Mouse (Mus musculus) pancreas, adult 10 weeks (tissue): ENCODE measurements around the gene Slfnl1. TPM values are rescaled to one million over a fixed set of nuclear protein-coding genes. Genes with fewer than 3 reads are reported as not detected.

Experiments
- polyA plus RNA-seq: library from polyadenylated mRNA; stranded (reverse); fragments of 350-450 nt; fragmentation: Illumina TruSeq; extraction: RNeasy Lipid Tissue Mini Kit (QIAGEN cat#74804); gene quantifications from one replicate; pipeline ENCODE4 v1.2.3, GENCODE M21; 2015; ENCODE audit warnings: low read depth, low replicate concordance; ENCODE audit not compliant: insufficient read depth

The Slfnl1 gene
- not detected for polyA plus RNA-seq

GRCm38 (mm10) chr4:120531986-120532385, at the start of gene Slfnl1:
Gene Slfnl1 (plus strand): TSS chr4:120532231.

GRCm38 (mm10) chr4:120569486-120570437, 37.7 kb downstream of the Slfnl1 start, which contains the start of gene Ctps:
Gene Ctps (minus strand): TSS chr4:120570276.

Other genes starting within 250 kb of the Slfnl1 start
- 1.7 TPM for gene Foxo6, start 244.9 kb upstream of the Slfnl1 start, polyA plus RNA-seq
- 6.5 TPM for gene Scmh1, start 127.0 kb upstream of the Slfnl1 start, polyA plus RNA-seq
- 4.9 TPM for gene Ctps, start 38.0 kb downstream of the Slfnl1 start, polyA plus RNA-seq
- not detected for gene Gm8439, start 56.5 kb downstream of the Slfnl1 start, polyA plus RNA-seq
- gene Cited4, start 134.3 kb downstream of the Slfnl1 start, polyA plus RNA-seq, result 4.6 TPM
- 1.6 TPM for gene Kcnq4, start 216.4 kb downstream of the Slfnl1 start, polyA plus RNA-seq